Mouse (Mus musculus) pancreas, adult 10 weeks (tissue): ENCODE measurements around the gene Gpbar1. TPM values are rescaled to one million over a fixed set of nuclear protein-coding genes. Genes with fewer than 3 reads are reported as not detected.

Source experiments
- polyA plus RNA-seq: library from polyadenylated mRNA; stranded (reverse); fragments of 350-450 nt; fragmentation: Illumina TruSeq; extraction: RNeasy Lipid Tissue Mini Kit (QIAGEN cat#74804); gene quantifications from one replicate; pipeline ENCODE4 v1.2.3, GENCODE M21; 2015; ENCODE audit warnings: low read depth, low replicate concordance; ENCODE audit not compliant: insufficient read depth

Gene Gpbar1
- polyA plus RNA-seq = not detected

DNA sequence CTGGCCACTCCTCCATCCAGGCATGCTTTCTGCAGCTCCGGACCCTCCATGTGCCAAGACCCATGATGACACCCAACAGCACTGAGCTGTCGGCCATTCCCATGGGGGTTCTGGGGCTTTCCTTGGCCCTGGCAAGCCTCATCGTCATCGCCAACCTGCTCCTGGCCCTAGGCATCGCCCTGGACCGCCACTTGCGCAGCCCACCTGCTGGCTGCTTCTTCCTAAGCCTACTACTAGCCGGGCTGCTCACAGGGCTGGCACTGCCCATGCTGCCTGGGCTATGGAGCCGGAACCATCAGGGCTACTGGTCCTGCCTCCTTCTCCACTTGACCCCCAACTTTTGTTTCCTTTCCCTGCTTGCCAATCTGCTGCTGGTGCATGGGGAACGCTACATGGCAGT is at the start of gene Gpbar1:
Gpbar1 (plus strand) TSS at position 13 of the 400 bp plus-strand sequence.

DNA sequence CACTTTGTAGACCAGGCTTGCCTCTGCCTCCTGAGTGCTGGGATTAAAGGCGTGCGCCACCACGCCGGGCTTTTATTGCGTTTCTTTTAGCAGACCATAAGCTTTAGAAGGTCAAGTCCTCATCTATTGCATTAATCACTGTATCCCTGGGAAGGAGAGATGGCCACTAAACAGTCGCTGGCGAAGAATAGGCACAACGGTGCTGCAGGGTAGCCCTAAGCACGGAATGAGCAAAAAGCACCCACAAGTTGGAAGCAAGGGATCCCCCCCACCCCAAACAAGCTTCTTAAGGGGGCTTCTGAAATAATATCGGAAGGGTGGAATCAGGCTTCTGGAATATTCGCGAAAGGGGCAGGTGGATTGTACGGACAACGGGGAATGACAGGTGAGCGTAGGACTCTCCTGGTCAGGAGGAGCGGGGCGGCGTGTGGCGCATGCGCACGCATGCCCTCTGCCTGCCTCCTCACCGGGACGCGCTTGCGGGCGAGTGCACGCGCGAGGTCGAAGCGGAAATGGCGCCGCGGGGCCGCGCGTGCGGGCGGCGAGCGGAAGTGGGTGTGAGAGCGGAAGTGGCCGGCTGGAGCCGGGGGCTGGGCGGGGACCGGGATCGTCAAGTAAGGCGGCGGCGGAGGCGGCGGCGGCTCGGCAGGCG is 42.3 kb upstream of the Gpbar1 start, which contains the start of gene Arpc2:
Arpc2 (plus strand) TSS at position 147 of the 652 bp plus-strand sequence.

DNA sequence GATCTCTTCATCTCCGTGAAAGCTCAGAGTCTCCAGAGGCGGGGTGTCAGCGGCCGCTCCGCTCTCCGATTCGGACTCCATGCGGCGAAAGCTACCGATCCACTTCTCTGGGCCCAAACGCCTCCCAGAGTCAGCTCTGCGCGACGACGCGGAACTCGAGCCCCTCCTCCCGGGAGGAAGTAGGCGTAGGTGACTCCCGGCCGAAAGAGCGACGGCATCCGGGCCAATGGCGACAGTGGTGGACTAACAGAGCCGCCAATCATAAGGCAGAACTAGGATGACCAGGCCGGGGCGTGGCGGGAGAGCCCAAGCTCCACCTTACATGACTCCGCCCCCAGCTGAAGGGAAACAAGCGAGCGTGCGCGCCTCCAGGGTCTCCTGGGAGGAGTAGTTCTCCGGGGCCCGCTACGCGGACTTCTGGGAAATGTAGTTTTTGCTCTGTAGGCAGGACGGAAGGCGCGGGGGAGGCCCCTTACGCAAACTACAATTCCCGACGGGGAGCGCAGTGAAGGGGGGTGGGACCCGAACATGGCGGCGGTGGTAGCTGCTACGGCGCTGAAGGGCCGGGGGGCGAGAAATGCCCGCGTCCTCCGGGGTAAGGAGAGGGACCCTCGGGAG is 6.3 kb downstream of the Gpbar1 start, which contains the start of the genes Aamp and Pnkd:
Aamp (minus strand) TSS at position 196 of the 618 bp plus-strand sequence.
Pnkd (plus strand) TSS at position 388 of the 618 bp plus-strand sequence.

DNA sequence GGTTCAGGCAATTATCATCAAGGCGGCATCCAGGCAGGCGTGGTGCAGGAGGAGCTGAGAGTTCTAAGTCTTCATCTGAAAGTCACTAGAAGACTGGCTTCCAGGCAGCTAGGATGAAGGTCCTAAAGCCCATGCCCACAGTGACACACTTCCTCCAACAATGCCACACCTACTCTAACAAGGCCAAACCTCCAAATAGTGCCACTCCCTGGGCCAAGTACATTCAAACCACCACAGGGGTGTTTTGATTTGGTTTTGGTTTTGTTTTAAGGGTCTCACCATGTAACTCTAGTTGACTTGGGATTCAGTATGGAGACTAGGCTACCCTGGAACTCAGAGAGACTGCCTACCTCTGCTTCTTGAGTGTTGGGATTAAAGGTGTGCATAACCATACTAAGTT is 27.2 kb downstream of the Gpbar1 start, which contains the start of gene Tmbim1:
Tmbim1 (minus strand) TSS at position 101 of the 400 bp plus-strand sequence.

Other genes with a start within 250 kb of the Gpbar1 start
- gene Tns1, start 154.1 kb upstream of the Gpbar1 start, polyA plus RNA-seq = 30.5 TPM
- 1.9 TPM for gene Rufy4, start 153.0 kb upstream of the Gpbar1 start, polyA plus RNA-seq
- gene Cxcr2, start 124.6 kb upstream of the Gpbar1 start, polyA plus RNA-seq = not detected
- not detected for gene Cxcr1, start 83.9 kb upstream of the Gpbar1 start, polyA plus RNA-seq
- gene Arpc2, start 42.5 kb upstream of the Gpbar1 start, polyA plus RNA-seq = 46.6 TPM
- 30.0 TPM for gene Aamp, start 6.2 kb downstream of the Gpbar1 start, polyA plus RNA-seq
- 19.8 TPM for gene Pnkd, start 6.4 kb downstream of the Gpbar1 start, polyA plus RNA-seq
- gene Tmbim1, start 27.1 kb downstream of the Gpbar1 start, polyA plus RNA-seq = 20.6 TPM
- gene Catip, start 83.6 kb downstream of the Gpbar1 start, polyA plus RNA-seq = not detected
- gene Slc11a1, start 96.6 kb downstream of the Gpbar1 start, polyA plus RNA-seq = 7.4 TPM
- gene Ctdsp1, start 113.0 kb downstream of the Gpbar1 start, polyA plus RNA-seq = 23.8 TPM
- gene Vil1, start 130.8 kb downstream of the Gpbar1 start, polyA plus RNA-seq = 4.9 TPM
- 3.5 TPM for gene Cnot9, start 227.5 kb downstream of the Gpbar1 start, polyA plus RNA-seq